Mouse (Mus musculus) right cerebral cortex, postnatal 14 days (tissue): ENCODE results near the gene Higd1a.

Source experiments
- DNase-seq: peaks from one replicate; pipeline ENCODE4 v3.0.0; 2022

Gene Higd1a

DNA sequence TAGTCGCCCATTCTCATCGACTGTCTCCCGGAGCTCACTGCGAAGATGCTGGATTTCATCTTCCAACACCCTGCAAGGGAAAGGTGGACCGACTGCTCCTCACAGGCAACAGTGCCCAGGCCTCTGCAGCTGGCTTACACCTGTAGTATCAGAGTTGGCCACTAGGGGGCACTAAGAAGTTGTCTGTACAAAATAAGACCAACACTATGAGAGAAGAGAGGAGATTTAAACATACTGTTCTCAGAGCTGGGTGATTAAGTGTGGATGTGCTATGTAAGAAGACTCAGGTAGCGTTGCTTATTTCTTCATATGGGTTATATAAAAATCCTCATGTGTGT is 27.2 kb downstream of the Higd1a start:
- DNase-seq: peak; percentile 86

GRCm38 (mm10) chr9:121830243-121830955 is 27.8 kb downstream of the Higd1a start:
- peak; percentile 63 for DNase-seq

DNA sequence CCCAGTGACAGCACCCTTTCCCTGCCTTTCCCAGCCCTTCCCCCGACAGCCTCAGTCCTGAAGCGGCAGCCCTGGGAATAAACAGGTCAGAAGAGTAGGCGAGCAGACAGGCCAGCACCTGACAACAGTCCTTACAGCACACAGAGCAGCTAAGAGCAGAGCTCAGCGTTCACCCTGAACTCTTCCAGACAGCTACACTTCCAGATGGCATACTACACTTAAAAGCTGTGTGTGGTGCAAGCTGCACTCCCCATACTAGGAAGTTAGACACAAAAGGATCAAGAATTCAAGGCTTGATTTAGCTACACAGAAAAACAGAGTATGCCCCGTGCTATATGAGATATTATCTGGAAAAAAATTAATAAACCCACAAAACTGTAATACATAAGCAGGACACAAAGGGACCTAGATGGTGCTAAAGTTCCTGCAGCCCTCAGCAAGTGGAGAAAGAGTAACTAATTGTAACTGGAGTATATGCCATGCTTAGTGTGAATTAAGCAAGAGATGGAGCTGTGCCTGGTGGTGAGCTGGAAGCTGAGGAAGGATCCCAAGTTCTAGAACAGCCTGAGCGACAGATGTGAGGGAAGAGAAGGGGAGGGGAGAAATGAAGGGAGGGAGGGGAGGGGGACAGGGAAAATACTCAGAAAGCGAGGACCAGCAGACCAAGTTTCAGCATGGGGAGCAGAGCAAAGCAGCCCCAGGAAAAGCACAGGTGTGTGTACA is 28.7 kb downstream of the Higd1a start:
- no peak for DNase-seq

- no peak for DNase-seq
These were observed 29.8 kb downstream of the Higd1a start for GRCm38 (mm10) chr9:121828314-121828713.

GRCm38 (mm10) chr9:121826356-121826755 is 31.8 kb downstream of the Higd1a start:
- no peak for DNase-seq

DNA sequence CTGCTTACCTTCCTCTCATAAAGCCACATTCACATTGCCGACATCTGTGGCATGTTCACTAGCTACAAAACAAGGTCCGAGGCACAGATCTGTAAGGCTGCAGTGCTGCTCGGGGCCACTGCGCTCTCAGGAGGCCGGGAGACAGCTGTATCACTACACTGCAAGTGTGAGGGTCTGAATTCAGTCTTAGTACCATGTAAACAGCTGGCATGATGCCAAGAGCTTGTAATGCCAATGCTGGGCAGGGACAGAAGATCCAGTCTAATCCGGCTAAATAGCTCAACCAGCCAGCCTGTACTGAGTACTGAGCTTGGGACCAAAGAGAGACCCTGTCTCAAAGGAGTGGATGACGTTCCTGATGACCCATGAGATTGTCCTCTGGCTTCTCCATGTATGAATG is 34.2 kb downstream of the Higd1a start:
- no peak for DNase-seq

- DNase-seq: no peak
These were observed 35.1 kb downstream of the Higd1a start for GRCm38 (mm10) chr9:121823051-121823450.

DNA sequence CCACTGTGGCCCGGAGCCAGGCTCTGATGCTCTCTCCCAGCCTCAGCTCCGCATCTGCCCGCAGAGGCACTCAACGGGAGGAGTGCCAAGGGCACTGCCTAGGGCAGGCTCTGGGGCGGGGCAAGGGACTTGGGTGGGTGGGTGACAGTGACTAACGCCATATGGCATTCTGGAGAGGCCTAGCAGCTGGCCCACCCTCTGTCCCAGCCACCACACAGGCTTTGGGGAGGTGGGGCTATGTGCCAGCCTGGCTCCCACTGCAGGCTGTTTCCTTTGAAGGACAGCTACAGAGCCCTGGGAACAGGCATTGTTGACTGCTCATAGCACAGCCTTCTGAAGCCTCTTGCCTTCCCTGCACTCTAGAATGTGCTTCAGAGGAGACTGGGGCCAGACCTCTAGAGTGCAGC is 35.6 kb downstream of the Higd1a start:
- DNase-seq: no peak

- no peak for DNase-seq
These were observed 37.4 kb downstream of the Higd1a start for GRCm38 (mm10) chr9:121820765-121821164.

DNA sequence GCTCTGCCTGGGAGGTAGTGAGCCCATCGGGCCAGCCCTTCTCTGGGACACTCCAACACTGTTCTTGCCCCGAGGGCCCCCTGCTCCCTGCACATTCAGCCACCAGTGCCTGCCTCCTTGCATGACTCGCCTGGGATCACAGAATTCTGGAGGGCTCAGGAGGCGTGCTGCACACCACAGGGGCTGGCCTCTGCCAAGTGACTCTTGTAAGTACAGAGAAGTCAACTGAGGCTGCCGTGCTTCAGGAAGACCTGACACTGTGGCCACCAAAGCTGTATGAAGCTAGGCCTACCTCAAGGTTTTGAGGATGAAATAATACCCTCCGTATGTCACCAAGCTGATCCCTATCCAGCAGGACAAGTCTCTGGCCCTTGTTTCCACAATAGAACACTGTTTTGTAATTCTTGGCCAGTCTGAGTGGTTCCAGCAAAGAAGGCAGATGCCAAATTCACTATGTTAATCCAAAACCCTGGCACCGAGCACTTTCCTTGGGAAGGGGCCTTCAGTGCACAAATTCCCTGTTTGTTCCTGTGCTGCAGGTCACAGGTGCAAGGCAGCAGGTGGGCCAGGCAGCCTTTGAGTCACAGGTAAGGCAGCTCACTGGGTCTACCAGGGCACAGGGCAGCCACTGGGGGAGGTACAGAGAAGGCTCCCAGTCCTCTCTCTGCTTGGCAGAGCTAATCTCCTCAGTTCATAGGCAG is 38.2 kb downstream of the Higd1a start:
- DNase-seq: no peak

GRCm38 (mm10) chr9:121819073-121819770 is 38.9 kb downstream of the Higd1a start:
- no peak for DNase-seq

- DNase-seq: no peak
These were observed 43.0 kb downstream of the Higd1a start for GRCm38 (mm10) chr9:121815183-121815582.

DNA sequence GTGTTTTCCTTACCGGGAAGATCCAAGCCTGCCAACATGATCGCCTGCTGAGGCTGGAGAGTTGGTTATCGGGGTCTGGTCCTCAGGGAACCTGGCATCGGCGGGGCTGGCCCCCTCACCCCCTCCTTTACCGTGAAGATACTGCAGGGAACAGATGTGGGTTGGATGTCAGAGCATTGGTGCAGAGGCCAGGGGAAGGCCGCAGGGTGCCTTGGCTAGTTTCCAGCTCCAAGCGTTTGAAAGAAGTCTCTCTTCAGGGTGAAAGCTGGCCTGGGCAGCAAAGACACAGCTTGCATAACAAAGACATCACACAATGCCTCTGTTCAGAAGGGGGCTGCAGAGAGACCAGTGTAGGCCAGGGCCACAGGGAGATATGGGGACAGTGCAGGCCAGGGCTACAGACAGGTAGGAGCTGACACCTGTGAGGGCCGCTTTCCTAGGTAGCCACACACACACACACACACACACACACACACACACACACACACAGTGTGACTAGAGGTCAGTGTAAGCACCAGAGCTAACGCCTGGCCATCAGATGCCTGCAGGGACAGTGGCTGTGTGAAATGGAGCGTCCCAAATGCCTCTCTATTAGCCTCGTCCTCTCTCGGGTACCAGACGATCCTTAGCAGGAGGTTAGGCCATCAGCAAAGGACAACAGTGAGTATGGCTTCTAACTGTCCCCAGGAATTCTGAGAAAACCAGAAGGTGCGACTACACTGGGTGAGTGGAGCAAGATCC is 47.9 kb downstream of the Higd1a start:
- peak; percentile 54 for DNase-seq

DNA sequence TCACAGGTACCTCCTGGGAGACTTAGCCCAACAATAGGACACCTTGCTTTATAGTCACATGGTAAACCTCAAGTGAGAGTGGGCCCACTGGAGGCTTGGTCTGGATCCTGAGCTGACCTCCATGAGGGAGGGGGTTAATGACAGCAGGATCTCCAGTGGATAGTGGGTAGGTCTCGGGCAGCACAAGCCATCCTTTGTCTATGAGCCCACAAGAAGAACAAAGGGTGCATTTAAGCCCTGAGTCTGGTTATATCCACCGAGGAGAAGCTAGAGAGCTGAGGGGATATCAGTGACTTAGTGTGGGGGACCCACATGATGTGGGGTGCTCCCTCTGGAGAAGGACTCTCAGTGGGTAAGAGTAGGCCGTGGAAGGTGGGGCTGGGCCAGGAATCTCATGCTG is 49.7 kb downstream of the Higd1a start:
- no peak for DNase-seq

- no peak for DNase-seq
These were observed 50.2 kb downstream of the Higd1a start for GRCm38 (mm10) chr9:121807947-121808346.

GRCm38 (mm10) chr9:121807546-121807945 is 50.6 kb downstream of the Higd1a start:
- DNase-seq: no peak

GRCm38 (mm10) chr9:121802747-121803146 is 55.4 kb downstream of the Higd1a start:
- DNase-seq: no peak

GRCm38 (mm10) chr9:121798887-121799520 is 59.2 kb downstream of the Higd1a start:
- no peak for DNase-seq
